Mouse (Mus musculus): ENCODE data around the gene Prima1.

GRCm38 (mm10) chr12:103238924-103239460, 3.0 kb downstream of the Prima1 start:
- no peak for TF ChIP-seq CTCF (IDR thresholded peaks at IDR 0.05; ENCODE audit: low read depth, low read length)
- TF ChIP-seq POLR2A (IDR thresholded peaks at IDR 0.05; ENCODE audit: borderline replicate concordance, low read depth, low read length), result no peak
